Mouse (Mus musculus) CH12.LX (cell line): ENCODE results near the gene A030005K14Rik. TPM values are rescaled to one million over a fixed set of nuclear protein-coding genes. Genes with fewer than 3 reads are reported as not detected.

Experiments
- DNase-seq: peaks from one replicate; pipeline ENCODE4 v3.0.0-alpha.2; 2013; ENCODE audit errors: extremely low read depth
- H3K27ac ChIP-seq: 2 replicates; pipeline ENCODE4 v1.5.1; 2012; ENCODE audit warnings: low read depth, mild to moderate bottlenecking, control low read depth, moderate library complexity; ENCODE audit not compliant: insufficient read depth
- H3K27me3 ChIP-seq: replicated peaks from 2 replicates; pipeline ENCODE3; 2012; ENCODE audit warnings: inconsistent platforms
- H3K36me3 ChIP-seq, 2 experiments: replicated peaks in 1 of 2; 2 replicates each; pipeline versions ENCODE3 to v1.6.1; 2012; ENCODE audit warnings: inconsistent platforms in 1 of 2, low read length in 1 of 2, mild to moderate bottlenecking in 1 of 2, mixed read lengths in 1 of 2, moderate library complexity in 1 of 2; ENCODE audit not compliant: control insufficient read depth in 1 of 2, insufficient read depth in 1 of 2
- H3K4me1 ChIP-seq, 2 experiments: 2 replicates each; pipeline ENCODE4 v1.6.1; 2012; ENCODE audit warnings: inconsistent platforms in 1 of 2, moderate library complexity in 1 of 2; ENCODE audit not compliant: insufficient read depth in 2 of 2, control insufficient read depth in 1 of 2
- H3K4me2 ChIP-seq: 2 replicates; pipeline ENCODE4 v1.6.1; 2012; ENCODE audit warnings: low read depth, mild to moderate bottlenecking, control low read depth; ENCODE audit not compliant: poor library complexity, insufficient read depth, severe bottlenecking
- H3K4me3 ChIP-seq, 3 experiments: fragments of 150-350 bp in 1 of 3; sonication (generic) in 1 of 3; replicated peaks in 1 of 3; 2 replicates each; pipeline versions ENCODE3 to v1.5.1; 2011 to 2012; ENCODE audit warnings: low read depth in 2 of 3, low read length in 2 of 3, mild to moderate bottlenecking in 2 of 3, moderate library complexity in 2 of 3, control low read depth in 1 of 3, improper control_type of control experiment in 1 of 3, inconsistent platforms in 1 of 3, mixed read lengths in 1 of 3; ENCODE audit not compliant: poor library complexity in 1 of 3
- H3K79me2 ChIP-seq: replicated peaks from 2 replicates; pipeline ENCODE4 v1.6.1; 2012; ENCODE audit warnings: mild to moderate bottlenecking, moderate library complexity; ENCODE audit not compliant: control insufficient read depth, poor library complexity, insufficient read depth, severe bottlenecking; ENCODE audit errors: extremely low read depth
- H3K9ac ChIP-seq: 2 replicates; pipeline ENCODE4 v1.6.1; 2012; ENCODE audit warnings: low read depth, mild to moderate bottlenecking, control low read depth, moderate library complexity; ENCODE audit not compliant: insufficient read depth
- H3K9me3 ChIP-seq: replicated peaks from 2 replicates; pipeline ENCODE3; 2012; ENCODE audit warnings: low read length, inconsistent platforms, mixed read lengths
- BHLHE40 ChIP-seq: IDR thresholded peaks from 2 replicates; pipeline ENCODE4 v1.6.1; 2011; ENCODE audit warnings: mild to moderate bottlenecking, low read depth, low read length, improper control_type of control experiment
- CHD1 ChIP-seq: IDR thresholded peaks from 2 replicates; pipeline ENCODE4 v1.6.1; 2012; ENCODE audit warnings: low read depth, low read length, improper control_type of control experiment, inconsistent platforms
- CHD2 ChIP-seq: IDR thresholded peaks from 2 replicates; pipeline ENCODE4 v1.6.1; 2011; ENCODE audit warnings: low read length, improper control_type of control experiment
- JUN ChIP-seq: IDR thresholded peaks from 2 replicates; pipeline ENCODE4 v1.6.1; 2011; ENCODE audit warnings: low read depth, mild to moderate bottlenecking, low read length, improper control_type of control experiment, moderate library complexity; ENCODE audit not compliant: insufficient read depth
- KAT2A ChIP-seq: IDR thresholded peaks from 2 replicates; pipeline ENCODE4 v1.6.1; 2012; ENCODE audit warnings: low read length, improper control_type of control experiment, inconsistent platforms; ENCODE audit not compliant: insufficient replicate concordance
- MAFK ChIP-seq: IDR thresholded peaks from 2 replicates; pipeline ENCODE4 v1.6.1; 2011; ENCODE audit warnings: low read length, improper control_type of control experiment; ENCODE audit not compliant: insufficient replicate concordance
- MAX ChIP-seq: IDR thresholded peaks from 2 replicates; pipeline ENCODE4 v1.6.1; 2011; ENCODE audit warnings: low read length, improper control_type of control experiment
- MXI1 ChIP-seq: IDR thresholded peaks from 2 replicates; pipeline ENCODE4 v1.6.1; 2011; ENCODE audit warnings: mild to moderate bottlenecking, low read depth, low read length, improper control_type of control experiment
- NRF1 ChIP-seq: IDR thresholded peaks from 2 replicates; pipeline ENCODE4 v1.6.1; 2014; ENCODE audit warnings: low read depth, mild to moderate bottlenecking, inconsistent platforms, low read length, improper control_type of control experiment, moderate library complexity
- RCOR1 ChIP-seq: conservative IDR thresholded peaks from 2 replicates; pipeline ENCODE4 v1.6.1; 2012; ENCODE audit warnings: low read depth, mild to moderate bottlenecking, inconsistent platforms, low read length, improper control_type of control experiment
- TCF12 ChIP-seq: IDR thresholded peaks from 2 replicates; pipeline ENCODE4 v1.6.1; 2014; ENCODE audit warnings: low read depth, mild to moderate bottlenecking, inconsistent platforms, low read length, improper control_type of control experiment
- UBTF ChIP-seq: IDR thresholded peaks from 2 replicates; pipeline ENCODE4 v1.6.1; 2012; ENCODE audit warnings: low read depth, mild to moderate bottlenecking, inconsistent platforms, low read length, improper control_type of control experiment, moderate library complexity
- ZMIZ1 ChIP-seq: IDR thresholded peaks from 2 replicates; pipeline ENCODE4 v1.6.1; 2012; ENCODE audit warnings: low read depth, mild to moderate bottlenecking, inconsistent platforms, low read length, improper control_type of control experiment
- ZNF384 ChIP-seq: IDR thresholded peaks from 2 replicates; pipeline ENCODE4 v1.6.1; 2012; ENCODE audit warnings: low read depth, low read length, improper control_type of control experiment, inconsistent platforms
- dilution Hi-C: fragments of 300-500 bp; cut with MboI; formaldehyde crosslinking; loops from 2 replicates; pipeline ENCODE4 v1.14.3; 2020; ENCODE audit warnings: low sequenced_read_pairs; ENCODE audit not compliant: extremely low pct_unique_long_range_greater_than_20kb, extremely low pct_ligation_motif_present
- in situ Hi-C: fragments of 300-500 bp; cut with MboI; formaldehyde crosslinking; loops from 3 replicates; pipeline ENCODE4 v1.14.3; 2019; ENCODE audit warnings: low sequenced_read_pairs, low pct_ligation_motif_present, low pct_unique_long_range_greater_than_20kb, mixed read lengths
- polyA plus RNA-seq: library from polyadenylated mRNA; unstranded; fragments of >175 nt; gene quantifications from 2 replicates; pipeline ENCODE4 v1.2.1, GENCODE M21; 2012; ENCODE audit warnings: low read depth; ENCODE audit not compliant: insufficient read length
- total RNA-seq, 2 experiments: library from RNA; depleted of rRNA; stranded (reverse); fragments of 300-350 nt in 1 of 2; fragments of >200 nt in 1 of 2; gene quantifications; 2 replicates each; pipeline ENCODE4 v1.2.3; 2012 to 2014

Gene A030005K14Rik
- total and polyA plus RNA-seq, 3 experiments, result not detected

- no peak; the same call in 1 of the 2 replicates for TF ChIP-seq MXI1
- 0 out of 2 replicates have a peak, but pooled peaks have one; percentile 9 for TF ChIP-seq BHLHE40
- no peak for TF ChIP-seq MAX
- TF ChIP-seq CHD2, result peak; percentile 25; the same call in 1 of the 2 replicates
- no peak for TF ChIP-seq ZMIZ1
- no peak for TF ChIP-seq JUN
- TF ChIP-seq NRF1, result peak; percentile 91
- TF ChIP-seq TCF12, result no peak
- TF ChIP-seq UBTF, result no peak
- no peak for TF ChIP-seq KAT2A
- TF ChIP-seq, all 38 proteins: peak for 10
Observed at GRCm38 (mm10) chr1:83038109-83038672, 21.0 kb downstream of the A030005K14Rik start, which contains the start of gene Slc19a3 (continued).

- in situ Hi-C loops, result no loop called here
- H3K27ac ChIP-seq, result no peak overlapping the region
- DNase-seq, result no peak
- 0 out of 2 replicates have a peak overlapping the region, but pooled peaks have one; percentile 79 for H3K9ac ChIP-seq
- H3K36me3 ChIP-seq, result no peaks in the 10 kb centered on the region
- 0 out of 2 replicates have a peak overlapping the region, but pooled peaks have one; percentile 75 for H3K4me2 ChIP-seq
- peaks cover 5 to 6% of the 10 kb centered on the region in 2 experiments for H3K4me1 ChIP-seq
- no peak overlapping the region for H3K4me3 ChIP-seq
- no peaks in the 10 kb centered on the region for H3K9me3 ChIP-seq
- dilution Hi-C loops, result no loop called here
- TF ChIP-seq ZNF384 (peak; percentile 74; the same call in 1 of the 2 replicates), CHD1 (no peak)
- TF ChIP-seq, all 38 proteins: peak for 1
- Histone ChIP-seq H3K27me3 (no peaks in the 10 kb centered on the region), H3K79me2 (no peaks in the 10 kb centered on the region)
Observed at GRCm38 (mm10) chr1:83036892-83037667, 22.1 kb downstream of the A030005K14Rik start.

- Histone ChIP-seq H3K4me3 (no peak overlapping the region), H3K27ac (no peak overlapping the region), H3K4me2 (no peak overlapping the region), H3K79me2 (no peaks in the 10 kb centered on the region), H3K36me3 (no peaks in the 10 kb centered on the region), H3K27me3 (no peaks in the 10 kb centered on the region), H3K4me1 (peaks cover 6 to 11% of the 10 kb centered on the region in 2 experiments), H3K9ac (no peak overlapping the region), H3K9me3 (no peaks in the 10 kb centered on the region)
- dilution Hi-C loops, result no loop called here
- in situ Hi-C loops, result no loop called here
- DNase-seq, result no peak
- TF ChIP-seq MAFK (peak; percentile 74; the same call in 1 of the 2 replicates), RCOR1 (no peak)
Observed at GRCm38 (mm10) chr1:83034509-83034908, 24.7 kb downstream of the A030005K14Rik start.
